Mouse (Mus musculus): Measurements from ENCODE around the gene Shisal2b.

The Shisal2b gene

DNA sequence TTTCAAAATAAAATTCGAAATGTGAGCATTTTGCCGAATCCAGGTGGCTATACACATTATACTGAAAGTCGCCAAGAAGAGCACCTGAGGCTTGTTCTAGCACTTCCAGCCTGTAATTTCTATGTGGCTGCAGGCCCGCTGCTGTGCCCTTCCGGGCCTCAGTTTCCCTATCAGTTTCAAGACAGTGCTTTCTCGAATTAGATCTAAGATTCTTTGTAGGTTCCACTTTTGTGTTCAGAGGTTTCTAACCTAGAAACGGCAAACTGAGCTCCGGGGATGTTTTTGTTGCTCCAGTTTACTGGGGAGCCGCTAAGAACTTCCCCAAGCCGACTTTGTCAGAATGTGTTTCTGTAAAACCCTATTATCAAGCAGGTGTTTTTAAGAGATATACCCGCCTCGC lies 46.0 kb downstream of the Shisal2b start:
- in situ Hi-C loops (cut with MboI; ENCODE audit: unreplicated experiment in 2 of 2), result loop anchor here in 1 of 2 experiments (10.0 to 25.0 kb wide), 2 partner anchors 557 to 1895 kb away; no protein-coding TSS in a partner anchor

DNA sequence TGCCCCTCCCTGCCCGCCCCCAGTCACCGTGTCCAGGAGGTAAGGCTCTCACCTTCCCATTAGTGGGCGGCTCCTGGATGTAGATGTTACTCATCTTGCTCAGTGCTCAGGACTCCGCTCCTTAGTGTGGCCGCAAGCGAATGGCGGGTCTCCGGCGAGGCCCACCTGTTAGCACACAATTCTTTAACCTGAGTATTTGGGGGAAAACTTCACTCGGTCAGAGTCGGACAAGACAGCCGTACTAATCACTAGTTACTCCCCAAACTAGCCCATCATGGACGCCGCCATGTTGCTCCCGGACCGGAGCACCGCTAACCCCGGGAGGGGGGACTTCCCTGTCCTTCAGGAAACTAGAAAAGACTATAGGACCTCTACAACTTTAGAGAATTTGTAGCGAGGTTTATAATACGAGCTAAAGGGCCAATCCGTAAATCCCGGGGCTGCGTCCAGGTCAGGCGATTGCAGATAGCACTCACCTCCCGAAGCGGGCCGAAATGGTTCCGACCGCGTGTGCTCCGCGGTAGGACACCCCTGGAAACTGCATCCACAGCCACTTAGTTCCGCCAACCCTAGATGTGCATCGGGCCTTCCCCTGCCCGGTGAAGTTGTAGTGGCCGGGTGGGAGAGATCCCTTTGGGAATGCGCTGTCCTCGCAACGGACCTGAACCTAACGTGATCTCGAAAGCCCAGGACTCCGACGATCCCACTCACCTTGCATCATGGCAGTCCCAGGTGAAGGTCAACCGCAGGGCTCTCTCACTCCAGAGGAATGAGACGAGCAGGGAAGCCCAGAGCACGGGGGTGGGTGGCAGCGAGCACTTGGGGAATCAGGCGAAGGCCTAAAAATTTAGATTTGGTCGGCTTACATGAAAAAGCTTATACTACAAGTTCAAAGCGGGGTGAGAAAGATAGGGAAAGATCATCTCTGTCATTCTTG lies 46.8 kb downstream of the Shisal2b start, which contains the start of gene Cwc27:
Gene Cwc27, minus strand, starts transcription at position 508 of the 937 bp plus-strand sequence.
- in situ Hi-C loops (cut with MboI; ENCODE audit: unreplicated experiment in 2 of 2), result loop anchor here in 1 of 2 experiments (10.0 to 25.0 kb wide), 2 partner anchors 558 to 1895 kb away; no protein-coding TSS in a partner anchor

DNA sequence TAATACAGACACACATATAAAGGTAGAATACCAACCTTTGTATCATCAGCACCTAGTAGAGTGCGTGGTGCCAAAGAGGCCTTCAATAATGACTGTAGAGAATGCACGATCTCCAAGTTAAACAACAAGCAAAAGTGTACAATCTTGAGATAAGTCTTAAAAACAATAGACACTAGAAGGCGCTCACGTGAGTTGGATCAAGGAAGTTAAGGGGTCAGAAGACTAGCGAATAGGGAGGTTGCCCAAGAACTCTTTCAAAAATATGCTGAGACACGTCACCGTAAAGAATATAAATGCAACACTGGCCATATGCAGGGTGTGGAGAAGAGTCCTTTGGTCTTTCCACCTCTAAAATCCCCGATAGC lies 47.4 kb downstream of the Shisal2b start:
- in situ Hi-C loops (cut with MboI; ENCODE audit: unreplicated experiment in 2 of 2), result loop anchor here in 1 of 2 experiments (10.0 to 25.0 kb wide), 2 partner anchors 559 to 1896 kb away; no protein-coding TSS in a partner anchor

DNA sequence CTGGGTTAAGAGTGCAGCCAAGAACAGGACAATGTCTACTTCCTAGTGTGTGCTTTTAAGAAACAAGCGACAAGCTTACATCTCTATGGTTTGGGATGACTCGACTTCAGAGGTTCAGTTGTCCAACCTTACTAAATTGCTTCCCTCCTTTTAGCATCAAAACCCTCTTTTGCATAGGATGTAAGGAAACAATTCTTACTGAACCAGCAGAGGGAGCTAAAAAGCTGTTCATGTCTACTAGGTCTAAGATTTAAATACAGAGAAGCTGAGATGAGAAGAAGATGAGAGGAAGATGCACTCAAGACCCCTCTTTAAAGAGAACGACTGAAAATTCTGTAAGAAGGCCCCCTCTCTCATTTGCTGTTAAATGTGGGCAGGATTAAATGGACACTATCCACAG lies 58.0 kb downstream of the Shisal2b start:
- in situ Hi-C loops (cut with MboI; ENCODE audit: unreplicated experiment in 2 of 2), result loop anchor here (5.0 to 25.0 kb wide), 2 partner anchors 132 to 1907 kb away; no protein-coding TSS in a partner anchor

DNA sequence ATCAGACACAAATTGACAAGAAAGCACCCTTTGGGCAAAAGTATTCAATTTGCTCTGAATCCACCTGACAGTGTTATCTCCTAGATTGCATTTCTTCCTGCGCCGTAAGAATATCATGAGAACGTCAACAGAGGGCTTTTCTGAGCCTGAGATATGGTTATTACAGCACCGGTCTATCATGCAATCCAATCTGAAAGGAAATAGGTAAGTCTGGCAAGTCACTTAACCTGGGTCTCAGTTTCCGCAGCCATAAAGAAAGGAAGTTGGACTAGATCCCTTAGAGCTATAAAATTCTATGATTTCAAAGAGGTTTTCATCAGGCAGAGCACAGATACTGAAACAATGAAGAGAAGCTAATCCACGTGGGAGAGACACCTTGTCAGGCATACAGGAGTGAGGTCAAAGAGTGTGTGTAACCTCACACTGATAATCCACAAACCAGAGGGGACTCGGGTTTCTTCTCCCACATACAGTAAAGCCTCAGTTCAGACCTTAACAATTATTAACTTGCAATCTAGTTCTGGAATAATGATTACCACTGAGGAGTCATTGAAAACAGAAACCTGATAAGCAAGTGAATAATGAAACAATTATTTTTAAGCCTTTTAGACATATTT lies 64.0 kb downstream of the Shisal2b start:
- in situ Hi-C loops (cut with MboI; ENCODE audit: unreplicated experiment in 2 of 2), result loop anchor here (25.0 kb wide), 2 partner anchors 662 to 1913 kb away; no protein-coding TSS in a partner anchor

DNA sequence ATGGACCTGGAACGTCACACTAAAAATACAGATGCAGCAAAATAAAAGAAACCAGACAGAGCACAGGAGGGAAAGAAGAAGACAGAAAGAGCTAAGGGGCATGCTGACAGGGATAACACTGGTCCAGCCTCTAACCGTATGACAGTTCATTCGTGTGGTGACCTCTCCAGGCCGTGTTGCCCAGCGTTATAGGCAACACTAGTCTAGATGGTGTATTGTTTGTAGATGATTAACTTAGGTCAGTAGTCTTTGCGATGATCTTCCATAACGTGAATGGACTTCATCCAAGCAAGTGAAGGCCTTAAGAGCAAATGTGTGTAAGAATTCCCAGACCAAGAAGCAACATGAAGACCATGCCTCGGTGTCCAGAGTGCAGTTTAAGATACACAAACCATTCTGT lies 64.6 kb downstream of the Shisal2b start:
- in situ Hi-C loops (cut with MboI; ENCODE audit: unreplicated experiment in 2 of 2), result loop anchor here in 1 of 2 experiments (25.0 kb wide), 1 partner anchor 662 kb away; no protein-coding TSS in a partner anchor
